Mouse (Mus musculus): ENCODE measurements at regions not wholly inside any gene's neighbourhood (a gene's known extent, or its start where the extent isn't known, plus 50 kb on each side); places are given as distances from the start of the nearest gene placed in this dataset.

DNA sequence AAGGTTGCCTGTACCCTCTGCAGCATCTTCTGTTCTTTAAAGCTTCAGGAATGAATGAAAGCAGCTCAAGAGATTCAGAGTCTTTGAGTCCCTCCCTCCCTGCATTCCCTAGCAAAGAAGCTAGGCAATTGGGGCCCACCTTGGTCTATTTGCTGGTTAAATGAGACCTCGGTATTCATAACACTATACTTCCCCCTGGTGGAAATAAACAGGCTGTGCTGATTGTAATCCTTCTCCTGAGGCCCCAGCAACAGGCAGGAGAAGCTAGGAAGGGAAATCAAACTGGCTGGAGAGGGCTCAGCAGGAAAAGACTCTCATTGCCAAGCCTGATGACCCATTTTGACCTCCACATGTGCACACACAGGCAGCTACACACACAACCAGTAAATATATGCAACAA, 137.1 kb downstream of the Sh3bp4 start:
- DNase-seq (ENCODE audit: low spot score in 2 of 2) = no peak

DNA sequence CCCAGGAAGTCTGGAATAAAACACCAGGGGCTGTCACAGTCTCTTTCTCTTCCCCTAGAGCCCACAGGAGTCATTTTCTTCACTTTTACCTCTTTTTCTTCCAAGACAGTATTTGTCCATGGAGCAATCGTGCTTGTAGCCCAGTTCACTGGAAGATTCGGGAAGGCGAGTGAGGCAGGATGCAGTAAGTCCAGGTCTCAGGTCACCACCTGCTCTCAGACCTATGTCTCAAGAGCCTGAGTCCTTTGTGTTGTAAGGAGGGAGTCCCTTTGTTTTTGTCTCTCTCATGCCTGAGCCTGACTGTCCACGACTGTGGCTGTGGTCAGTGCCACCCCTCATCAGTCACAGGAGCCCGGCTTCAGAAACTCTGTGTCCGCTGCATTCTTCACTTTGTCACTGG, 140.9 kb downstream of the Sh3bp4 start:
- DNase-seq (ENCODE audit: low spot score in 2 of 2) = no peak

DNA sequence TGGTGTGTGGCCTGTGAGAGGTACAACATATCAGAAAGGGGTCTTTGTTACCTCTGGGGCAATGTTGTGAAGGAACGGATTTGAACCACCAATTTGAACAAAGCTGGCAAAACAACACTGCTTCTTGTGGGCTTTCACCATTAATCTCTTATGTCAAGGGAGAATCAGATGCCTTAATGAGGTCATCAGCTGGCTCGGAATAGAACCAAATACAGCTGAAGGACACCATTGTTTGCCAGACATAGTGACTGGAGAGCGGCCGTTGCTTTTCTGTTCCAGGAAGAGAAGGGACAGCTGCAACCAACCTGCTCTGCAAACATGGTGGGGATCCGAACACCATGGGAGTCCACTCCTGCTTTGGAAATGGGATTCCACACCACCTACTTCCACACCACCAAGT, 158.2 kb downstream of the Sh3bp4 start:
- DNase-seq (ENCODE audit: low spot score in 2 of 2) = no peak

DNA sequence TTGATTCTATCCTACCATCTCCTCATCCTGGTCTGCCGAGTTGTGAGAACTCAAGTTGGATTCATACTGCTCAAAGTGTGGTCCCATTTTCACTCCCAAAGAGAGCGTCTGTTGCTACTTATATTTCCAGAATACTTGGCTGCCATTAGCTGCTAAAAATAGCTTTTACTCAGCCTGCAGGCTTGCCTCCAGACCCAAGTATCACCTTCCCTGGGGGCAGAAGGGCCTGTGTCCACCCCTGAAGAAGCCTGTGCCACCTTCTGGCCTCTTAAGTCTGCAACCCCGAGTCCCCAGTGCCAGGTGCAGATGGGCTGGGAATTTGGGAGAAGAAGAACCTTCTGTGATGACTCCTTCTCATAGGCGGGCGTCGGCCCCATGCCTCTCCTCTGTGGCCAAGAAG, 161.5 kb downstream of the Sh3bp4 start:
- no peak for DNase-seq (ENCODE audit: low spot score in 2 of 2)

DNA sequence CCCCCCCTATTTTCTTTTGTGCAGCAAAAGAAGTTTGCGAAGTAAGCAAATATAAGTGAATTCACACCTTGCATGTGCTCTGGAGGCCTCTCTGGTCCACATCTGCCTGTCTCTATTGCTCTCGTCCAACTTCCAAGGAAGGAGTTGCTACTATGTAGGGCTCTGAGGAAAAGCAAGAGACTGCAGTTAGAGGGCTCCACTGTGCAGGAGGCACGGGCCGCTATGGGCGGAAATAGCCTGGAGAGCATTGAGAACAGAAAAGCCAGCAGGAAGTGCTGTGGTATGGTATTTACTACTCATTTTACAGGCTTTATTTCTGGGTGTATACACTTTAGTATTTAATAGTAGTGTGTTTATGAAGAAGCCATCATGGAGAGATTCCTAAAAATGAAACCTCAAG, 162.2 kb downstream of the Sh3bp4 start:
- DNase-seq (ENCODE audit: low spot score in 2 of 2) = no peak

DNA sequence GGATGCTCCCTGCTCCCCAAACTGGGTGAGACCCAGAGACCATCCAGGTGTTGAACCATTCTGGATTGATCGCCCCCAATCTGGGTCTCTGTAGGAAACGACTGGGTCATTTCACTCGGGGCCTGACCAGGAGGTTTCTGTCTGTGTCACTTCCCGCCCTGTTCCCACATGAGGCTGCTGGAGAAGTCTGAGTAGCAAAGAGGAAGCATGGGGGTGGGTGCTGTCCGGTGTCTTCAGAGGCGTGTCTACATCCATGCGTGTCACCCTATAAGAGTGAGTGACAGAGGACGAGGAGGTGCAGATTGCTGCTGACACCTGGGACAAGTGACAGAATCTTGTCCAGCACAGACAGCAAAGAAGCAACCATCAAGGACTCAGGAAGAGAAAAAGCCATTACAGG, 164.7 kb downstream of the Sh3bp4 start:
- peak in 1 of 2 experiments; percentile 5 for DNase-seq (ENCODE audit: low spot score in 2 of 2)

DNA sequence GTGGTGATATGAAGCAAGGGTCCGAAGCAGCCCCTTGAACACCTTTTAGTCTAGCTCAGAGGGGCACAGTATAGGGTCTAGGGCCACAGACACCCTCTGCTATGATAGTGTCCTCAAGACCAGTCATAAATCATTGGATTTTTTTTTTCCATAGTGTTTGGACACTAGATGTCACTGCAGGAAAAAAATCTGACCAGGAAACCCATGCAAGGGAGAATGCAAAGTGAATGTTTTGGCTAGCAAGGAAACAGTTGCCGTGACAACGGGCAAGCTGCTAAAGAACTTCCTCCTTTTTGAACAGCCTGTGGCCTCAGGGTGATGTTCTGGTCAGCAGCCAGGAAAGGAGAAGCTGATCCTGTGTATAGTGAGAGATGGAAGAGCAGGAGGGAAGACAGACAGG, 165.1 kb downstream of the Sh3bp4 start:
- DNase-seq (ENCODE audit: low spot score in 2 of 2) = peak; percentile 76 to 78

DNA sequence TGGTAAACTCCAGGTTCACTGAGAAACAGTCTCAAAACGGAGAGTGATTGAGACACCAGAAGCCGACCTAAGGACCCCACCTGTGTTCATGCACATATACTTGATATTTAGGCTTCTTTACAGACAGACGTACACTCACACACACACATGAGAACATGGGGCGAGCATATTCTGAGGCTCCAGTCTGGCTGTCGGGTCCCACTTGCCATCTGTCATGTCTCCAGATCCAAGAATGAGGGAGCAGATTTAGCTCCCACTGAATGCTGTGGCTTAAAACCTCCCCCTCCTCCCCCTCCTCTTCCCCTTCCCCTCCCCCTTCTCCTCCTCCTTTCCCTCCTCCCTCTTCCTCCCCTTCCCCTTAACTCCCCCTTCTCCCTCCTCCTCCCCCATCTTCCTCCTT, 167.5 kb downstream of the Sh3bp4 start:
- no peak for DNase-seq (ENCODE audit: low spot score in 2 of 2)

DNA sequence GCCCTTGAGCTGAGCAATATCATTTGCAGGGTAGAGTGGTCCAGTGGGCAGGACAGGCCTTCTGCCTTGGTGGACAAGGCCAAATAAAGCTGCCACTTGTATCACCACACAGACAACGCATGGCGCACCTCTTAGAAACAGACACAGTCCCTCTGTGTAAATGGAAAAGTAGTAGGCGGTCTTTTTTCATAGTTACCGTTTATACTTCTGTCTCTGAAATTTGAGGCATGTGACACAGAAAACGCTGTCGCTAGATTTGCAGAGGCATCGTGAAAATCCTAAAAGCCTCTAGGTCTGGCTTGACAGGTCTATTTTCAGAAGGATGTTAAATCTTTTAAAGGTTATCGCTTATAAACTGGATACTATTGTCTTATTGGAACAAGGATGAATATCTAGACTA, 174.4 kb downstream of the Sh3bp4 start:
- no peak for DNase-seq (ENCODE audit: low spot score in 2 of 2)

DNA sequence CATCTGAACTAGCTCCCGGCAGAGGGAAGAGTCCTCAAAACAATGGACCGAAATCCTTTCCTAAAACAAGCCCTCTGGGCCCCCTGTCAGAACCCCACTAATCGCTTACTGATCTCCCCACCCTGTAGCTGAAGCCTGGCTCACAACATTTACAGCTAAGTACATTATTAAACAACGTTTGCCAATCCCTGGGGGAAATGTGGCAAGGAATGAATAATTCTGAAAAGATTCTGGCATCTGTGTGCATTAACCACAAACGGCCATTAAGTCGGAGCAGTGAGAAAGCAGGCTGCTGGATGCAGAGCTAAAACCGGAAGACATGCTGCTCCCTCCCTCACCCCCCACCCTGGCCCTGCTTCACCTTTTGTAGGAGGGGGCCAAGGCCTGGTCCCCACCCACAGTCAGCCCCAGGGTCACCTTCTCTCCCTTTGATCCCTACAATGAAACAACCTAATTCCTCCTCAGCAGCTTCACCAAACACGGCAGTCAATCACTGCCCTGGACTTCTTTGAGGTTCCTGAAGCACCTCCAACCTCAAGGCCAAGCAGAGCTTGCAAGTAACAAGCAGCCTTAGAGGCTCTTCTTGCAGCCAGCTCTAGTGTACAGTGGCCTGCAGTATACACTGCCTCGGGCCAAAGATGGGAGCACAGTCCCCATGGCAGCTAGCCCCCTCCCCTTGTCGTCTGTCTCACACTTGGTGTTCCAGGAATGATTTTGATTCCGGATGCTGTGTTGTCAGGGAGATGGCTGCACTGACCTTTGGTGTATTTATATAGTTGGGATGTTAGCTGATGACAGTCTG, 175.2 kb downstream of the Sh3bp4 start:
- no peak for DNase-seq (ENCODE audit: low spot score in 2 of 2)

DNA sequence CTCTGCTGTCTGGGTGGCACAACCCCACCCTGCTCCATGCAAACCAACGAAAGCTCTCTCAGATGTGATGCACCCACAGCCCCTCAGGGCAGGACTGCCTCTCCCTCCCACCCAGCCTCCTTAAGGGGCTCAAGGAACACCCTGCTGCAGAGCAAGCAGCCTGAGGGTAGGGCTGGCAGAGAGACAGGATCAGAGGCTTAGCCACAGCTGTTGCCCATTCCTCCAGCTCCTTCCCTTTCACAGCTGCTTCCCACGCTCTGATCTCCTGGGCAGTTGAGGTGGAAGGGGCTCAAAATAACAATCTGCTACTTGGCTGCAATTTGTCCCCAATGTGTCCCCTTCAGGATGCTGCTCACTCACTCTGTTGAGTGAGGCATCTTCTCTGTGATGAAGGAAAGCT, 181.5 kb downstream of the Sh3bp4 start:
- DNase-seq (ENCODE audit: low spot score in 2 of 2) = no peak

DNA sequence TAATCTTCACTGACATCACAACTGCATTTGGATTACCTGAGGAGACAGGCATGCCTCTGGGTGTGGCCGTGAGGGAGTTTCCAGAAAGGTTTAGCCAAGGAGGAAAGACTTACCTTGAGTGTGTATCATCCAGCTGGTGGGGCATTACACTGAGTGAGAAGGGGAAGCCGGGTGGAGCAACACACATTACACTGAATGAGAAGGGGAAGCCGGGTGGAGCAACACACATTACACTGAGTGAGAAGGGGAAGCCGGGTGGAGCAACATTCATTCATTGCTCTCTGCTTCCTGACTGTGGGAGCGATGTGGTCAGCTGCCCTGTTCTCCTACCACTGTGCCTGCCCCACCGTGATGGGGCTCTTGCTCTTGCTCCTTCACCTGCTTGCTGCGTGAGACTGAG, 182.3 kb downstream of the Sh3bp4 start:
- no peak for DNase-seq (ENCODE audit: low spot score in 2 of 2)

DNA sequence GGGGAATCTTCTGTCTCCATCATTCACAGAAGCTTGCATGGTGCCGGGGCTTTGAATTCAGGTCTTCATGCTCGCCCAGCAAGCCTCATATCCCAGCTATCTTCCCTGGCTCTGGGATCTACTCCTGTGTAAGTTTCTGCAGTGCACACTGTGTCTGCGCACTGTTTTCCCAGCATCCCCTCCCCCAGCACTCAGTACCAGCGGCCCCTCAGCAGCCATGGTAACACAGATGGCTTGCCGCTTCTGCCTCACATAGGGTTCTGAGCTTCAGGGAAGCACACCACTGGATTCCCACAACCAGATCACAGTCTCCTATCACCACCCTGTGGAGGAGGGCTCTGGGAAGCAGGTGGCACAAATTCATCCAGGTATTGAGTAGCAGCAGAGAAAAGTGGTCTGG, 187.7 kb downstream of the Sh3bp4 start:
- no peak for DNase-seq (ENCODE audit: low spot score in 2 of 2)

DNA sequence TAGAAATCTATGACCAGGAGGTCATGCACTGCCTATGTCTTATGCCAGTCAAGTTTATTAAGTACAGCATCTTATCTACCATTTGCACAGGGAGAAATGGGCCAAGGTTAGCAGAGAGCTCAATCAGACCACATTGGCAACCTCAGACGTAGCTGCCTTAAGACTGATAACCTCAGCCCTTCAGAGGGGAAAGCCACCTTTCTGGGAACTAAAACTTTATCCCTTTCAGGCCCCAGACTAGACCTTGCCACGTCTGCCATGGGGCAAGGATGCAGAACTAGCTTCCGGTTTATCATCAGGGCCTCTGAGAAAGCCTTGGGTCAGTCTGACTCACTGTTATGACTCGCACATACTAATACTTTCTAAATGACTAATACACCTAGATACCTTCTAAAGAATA, 188.8 kb upstream of the Agap1 start:
- no peak for DNase-seq (ENCODE audit: low spot score in 2 of 2)

DNA sequence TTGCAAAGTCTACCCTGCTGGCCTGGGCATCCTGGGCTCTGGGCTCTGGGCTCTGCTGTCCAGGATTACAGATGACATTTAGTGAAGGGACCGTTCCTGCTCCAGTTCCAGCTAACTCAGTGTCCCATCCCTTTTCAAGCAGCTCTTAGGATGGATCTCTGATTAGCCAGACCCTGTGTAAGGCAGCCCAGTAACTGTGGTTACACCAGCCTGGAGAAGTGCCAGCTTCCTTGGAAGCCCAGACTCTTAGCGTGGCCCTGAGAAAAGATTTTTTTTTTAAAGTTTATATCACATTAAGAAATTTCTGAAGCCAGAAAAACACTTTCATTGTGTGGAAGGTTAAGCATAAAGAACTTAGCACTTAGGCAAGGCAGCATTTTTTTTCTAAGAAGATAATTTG, 185.8 kb upstream of the Agap1 start:
- DNase-seq (ENCODE audit: low spot score in 2 of 2) = no peak

DNA sequence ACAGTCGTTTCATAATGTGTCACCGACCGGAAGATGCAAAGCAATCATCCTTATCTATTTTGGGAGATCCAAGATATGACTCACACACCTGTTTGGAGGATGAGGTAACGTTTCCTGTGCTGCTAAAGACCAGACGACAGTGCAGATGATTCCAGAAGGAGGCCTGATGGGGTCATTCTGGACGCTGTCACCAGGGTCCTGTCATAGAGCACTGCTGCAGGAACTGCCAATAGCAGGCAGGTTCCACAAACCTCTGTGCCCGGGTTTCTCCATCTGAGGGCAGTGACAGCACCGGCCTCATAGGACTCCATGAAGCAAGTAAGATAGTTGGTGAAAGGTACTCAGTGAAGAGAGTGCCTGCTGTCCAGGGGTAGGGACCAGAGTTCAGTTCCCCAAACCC, 182.9 kb upstream of the Agap1 start:
- DNase-seq (ENCODE audit: low spot score in 2 of 2) = no peak

DNA sequence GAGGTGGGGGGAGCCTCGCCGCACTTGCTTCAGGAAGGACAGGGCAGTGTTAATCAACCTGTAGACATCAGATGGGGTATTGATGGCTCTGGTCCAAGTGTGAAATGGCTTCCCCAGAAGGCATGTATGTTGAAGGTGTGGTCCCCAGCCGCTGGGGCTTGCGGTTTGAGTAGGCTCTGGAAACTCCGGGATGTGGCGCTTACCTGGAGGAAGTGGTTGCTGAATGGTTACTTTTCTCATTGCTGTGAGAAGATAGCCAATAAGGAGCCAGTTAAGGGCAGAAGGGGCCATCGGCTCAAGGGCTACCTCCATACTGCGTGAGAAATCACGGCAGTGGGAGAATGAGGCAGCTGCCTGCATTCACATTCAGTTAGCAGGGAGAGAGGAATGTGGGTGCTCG, 181.6 kb upstream of the Agap1 start:
- no peak for DNase-seq (ENCODE audit: low spot score in 2 of 2)

DNA sequence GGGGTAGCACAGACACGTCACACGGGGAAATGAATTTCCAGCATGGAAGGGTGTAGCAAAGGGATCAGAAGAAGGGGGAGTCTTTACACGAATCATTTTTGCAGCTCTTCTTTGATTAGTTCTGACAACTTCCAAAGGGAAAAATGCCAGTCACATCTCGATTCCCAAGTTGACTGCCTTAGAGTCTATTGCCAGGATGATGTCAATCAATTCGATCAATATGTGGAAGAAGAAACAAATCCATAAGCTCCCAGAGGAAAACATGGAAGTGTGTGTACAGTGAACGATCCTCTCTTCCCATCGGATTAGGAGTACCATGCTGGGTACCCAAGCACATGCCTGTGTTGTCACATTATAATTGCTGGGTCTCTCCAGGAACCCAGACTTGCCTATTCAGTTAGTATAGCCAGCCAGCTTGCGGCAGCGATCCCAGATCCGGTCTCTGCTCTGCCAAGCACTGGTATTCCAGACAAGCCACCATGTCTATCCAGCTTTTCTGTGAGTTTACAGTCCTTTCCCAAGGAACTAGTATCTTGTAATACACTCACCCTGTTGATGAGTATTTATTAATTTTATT, 180.7 kb upstream of the Agap1 start:
- DNase-seq (ENCODE audit: low spot score in 2 of 2) = no peak

DNA sequence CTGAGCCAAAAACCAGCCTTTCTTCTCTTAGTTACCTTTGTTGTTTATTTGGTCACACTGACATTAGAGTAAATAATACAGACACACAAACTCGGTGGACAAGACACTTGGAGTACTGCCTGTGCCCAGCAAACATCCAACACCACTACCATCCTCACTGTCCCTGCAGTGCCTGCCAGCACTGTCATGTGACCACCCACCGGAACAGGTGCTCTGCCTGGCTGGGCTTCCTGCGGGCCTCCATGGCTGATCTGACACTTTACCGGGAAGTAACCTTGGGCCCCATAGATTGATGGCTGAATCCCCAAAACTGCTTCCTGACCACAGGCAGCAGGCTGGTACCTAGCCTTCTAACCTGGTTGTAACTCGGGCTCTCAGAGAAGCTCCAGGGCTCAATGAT, 175.2 kb upstream of the Agap1 start:
- DNase-seq (ENCODE audit: low spot score in 2 of 2) = no peak

DNA sequence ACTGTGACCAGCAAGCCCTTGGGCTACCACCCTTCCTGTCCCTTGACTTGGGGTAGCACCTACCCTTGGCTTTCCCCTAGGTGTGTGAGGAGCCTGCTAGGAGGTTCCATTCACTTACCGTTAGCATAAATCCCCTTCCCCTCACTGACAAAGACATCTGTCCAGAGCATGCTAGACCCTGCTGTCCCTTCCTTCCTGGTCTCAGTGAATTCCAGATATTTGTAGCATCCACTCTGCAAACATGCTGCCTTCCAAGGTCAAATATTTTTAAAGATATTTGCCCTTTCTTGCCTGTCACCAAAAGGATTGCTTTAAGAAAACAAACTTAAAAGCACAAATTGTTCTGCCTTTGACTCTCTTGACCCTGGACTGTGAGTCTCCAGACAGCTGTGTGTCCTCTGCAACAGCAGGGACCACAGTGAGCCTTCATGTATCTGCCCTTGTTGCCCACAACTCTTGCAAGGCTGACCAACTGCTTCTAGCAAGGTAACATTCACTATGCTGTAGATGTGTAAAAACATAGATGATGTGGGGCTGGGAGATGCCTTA, 173.4 kb upstream of the Agap1 start:
- no peak for DNase-seq (ENCODE audit: low spot score in 2 of 2)

DNA sequence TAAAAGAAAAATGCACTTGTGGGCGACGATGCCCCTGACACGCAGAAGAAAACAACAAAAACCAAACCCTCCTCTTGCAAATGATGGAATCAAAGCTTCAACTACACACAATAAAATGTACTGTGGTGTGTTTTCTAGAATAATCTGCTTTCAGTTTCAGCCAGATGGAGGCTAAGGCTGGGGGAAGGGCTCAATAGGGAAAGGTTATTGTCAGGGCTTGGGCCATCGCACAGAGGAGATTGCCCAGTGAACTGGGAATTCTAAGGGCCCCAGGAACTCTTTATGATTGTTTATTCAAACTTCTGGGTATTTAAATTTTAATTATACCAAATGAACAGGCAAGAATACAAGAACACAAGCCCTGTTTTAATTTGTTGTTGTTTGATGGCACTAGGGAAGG, 169.6 kb upstream of the Agap1 start:
- DNase-seq (ENCODE audit: low spot score in 2 of 2) = no peak

DNA sequence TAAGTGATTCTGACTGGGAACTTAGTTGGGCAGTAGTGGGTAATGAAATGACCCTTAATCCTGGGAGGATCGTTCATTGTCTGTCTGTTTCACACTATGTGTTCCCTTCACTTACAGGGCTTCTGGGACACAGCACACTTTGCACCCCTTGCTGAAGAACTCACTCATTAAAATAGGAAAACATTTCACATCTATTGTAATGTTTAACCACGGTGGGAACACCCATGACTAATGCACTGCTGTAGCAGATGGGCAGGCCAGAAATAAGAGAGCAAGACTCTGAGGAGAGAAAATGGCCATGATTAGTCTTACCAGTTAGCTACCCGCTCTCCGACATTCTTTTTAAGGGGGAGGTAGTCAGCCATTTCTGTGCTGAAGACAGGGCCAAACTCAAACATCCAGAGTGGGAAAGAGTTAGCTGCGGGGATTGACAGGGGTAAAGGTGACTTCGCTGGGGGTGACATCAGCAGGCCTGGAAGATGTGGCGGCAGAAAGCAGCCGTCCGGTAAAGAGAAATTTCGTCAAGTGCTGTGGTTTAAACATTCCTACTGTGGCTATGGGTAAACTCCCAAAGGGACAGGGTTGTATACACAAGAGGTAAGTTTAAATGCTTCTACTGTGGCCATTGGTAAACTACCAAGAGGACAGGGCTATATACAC, 167.3 kb upstream of the Agap1 start:
- DNase-seq (ENCODE audit: low spot score in 2 of 2) = no peak

DNA sequence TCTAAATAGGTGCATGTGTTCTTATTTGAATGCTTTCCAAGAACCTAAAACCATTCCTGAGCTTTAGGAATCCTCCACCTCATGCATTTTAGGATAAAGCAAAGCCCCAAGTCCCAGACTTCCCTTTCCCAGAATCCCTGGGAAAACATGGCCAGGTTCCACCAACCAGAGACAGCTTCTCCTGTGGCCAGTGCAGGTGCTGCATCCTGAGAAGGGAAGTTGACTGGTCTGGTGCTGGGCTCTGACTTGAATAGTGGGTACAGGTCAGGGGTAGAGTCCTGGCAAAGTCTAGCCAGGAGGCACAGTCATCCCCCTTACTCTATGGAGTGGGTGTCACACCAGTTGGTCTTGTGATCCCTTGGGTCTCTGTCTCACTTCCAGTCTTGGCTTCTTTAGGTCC, 166.6 kb upstream of the Agap1 start:
- no peak for DNase-seq (ENCODE audit: low spot score in 2 of 2)

Measured in heart, adult 9 months (tissue).